Mouse (Mus musculus) heart, embryonic 14.5 days (tissue): ENCODE data around the gene Hist2h3c1. TPM values are rescaled to one million over a fixed set of nuclear protein-coding genes. Genes with fewer than 3 reads are reported as not detected.
"Not testable (repeated sequence)": the region's sequence is repeated elsewhere in the genome, so short reads cannot be mapped to it uniquely, and the experiment has no call there.

Experiments used
- ATAC-seq: fragments of 200-750 bp; cut with Nextera tagmentation; 2 replicates; pipeline ENCODE4 v1.8.0; 2017; ENCODE audit warnings: low read depth, moderate TSS enrichment; ENCODE audit not compliant: insufficient number of reproducible peaks, insufficient read depth, low FRiP score
- H3K27ac ChIP-seq, 2 experiments: fragments of 200-500 bp in 1 of 2; fragments of 300-500 bp in 1 of 2; sonication (generic) in 1 of 2; replicated peaks in 1 of 2; 2 replicates each; pipeline ENCODE4 v1.5.1; 2012 to 2014; ENCODE audit warnings: low read depth in 2 of 2, low read length in 2 of 2, control low read depth in 1 of 2, mild to moderate bottlenecking in 1 of 2, mixed read lengths in 1 of 2; ENCODE audit not compliant: control insufficient read depth in 1 of 2, insufficient read depth in 1 of 2
- H3K27me3 ChIP-seq: fragments of 300-500 bp; sonication (generic); 2 replicates; pipeline ENCODE4 v1.6.1; 2014; ENCODE audit warnings: mild to moderate bottlenecking, low read length, control low read depth; ENCODE audit not compliant: control insufficient read depth, insufficient read depth
- H3K36me3 ChIP-seq: fragments of 300-500 bp; sonication (generic); 2 replicates; pipeline ENCODE4 v1.6.1; 2014; ENCODE audit warnings: mild to moderate bottlenecking, control low read depth, low read length, mixed read lengths; ENCODE audit not compliant: control insufficient read depth, insufficient read depth
- H3K4me1 ChIP-seq, 2 experiments: fragments of 200-500 bp in 1 of 2; fragments of 300-500 bp in 1 of 2; sonication (generic) in 1 of 2; 2 replicates each; pipeline ENCODE4 v1.6.1; 2012 to 2014; ENCODE audit warnings: low read length in 2 of 2, control low read depth in 1 of 2, mixed read lengths in 1 of 2; ENCODE audit not compliant: control insufficient read depth in 2 of 2, insufficient read depth in 2 of 2
- H3K4me2 ChIP-seq: fragments of 300-500 bp; sonication (generic); 2 replicates; pipeline ENCODE4 v1.6.1; 2014; ENCODE audit warnings: mild to moderate bottlenecking, low read length
- H3K4me3 ChIP-seq, 2 experiments: fragments of 200-500 bp in 1 of 2; fragments of 300-500 bp in 1 of 2; sonication (generic) in 1 of 2; 2 replicates each; pipeline ENCODE4 v1.5.1; 2012 to 2014; ENCODE audit warnings: low read length in 2 of 2, mild to moderate bottlenecking in 2 of 2, control low read depth in 1 of 2, low read depth in 1 of 2, moderate library complexity in 1 of 2; ENCODE audit not compliant: control insufficient read depth in 1 of 2, insufficient read depth in 1 of 2
- H3K9ac ChIP-seq: fragments of 300-500 bp; sonication (generic); 2 replicates; pipeline ENCODE4 v1.6.1; 2014; ENCODE audit warnings: mild to moderate bottlenecking, low read length
- H3K9me3 ChIP-seq: fragments of 300-500 bp; sonication (generic); 2 replicates; pipeline ENCODE4 v1.6.1; 2016; ENCODE audit warnings: low read length, control low read depth; ENCODE audit not compliant: control insufficient read depth
- WGBS: fragments of 180-500 bp; shearing (Covaris S2); extraction: QIAGEN DNeasy Blood & Tissue Kit; methylation state at CpG from one replicate; pipeline ENCODE4 v1.1.7; 2014; 5-methylcytosine and 5-hydroxymethylcytosine counted together
- polyA plus RNA-seq: library from polyadenylated mRNA; unstranded; fragments of >200 nt; fragmentation: Nextera tagmentation; extraction: Ambion mirVana; gene quantifications from 2 replicates; pipeline ENCODE4 v1.2.1, GENCODE M21; 2014

Hist2h3c1 gene
- polyA plus RNA-seq, 1 experiment from 2014 or later, result not detected

GRCm38 (mm10) chr3:96236834-96237334 is 9.6 kb upstream of the Hist2h3c1 start:
- Histone ChIP-seq H3K9ac (peak overlapping the region; percentile 80), H3K4me2 (peak overlapping the region; percentile 73), H3K27ac (peak overlapping the region in 1 of 2 experiments; percentile 79; a peak in 2 of 4 replicates), H3K4me3 (peak overlapping the region in 1 of 2 experiments; percentile 49; a peak in 1 of 4 replicates), H3K9me3 (no peaks in the 10 kb centered on the region), H3K4me1 (peaks cover 4 to 18% of the 10 kb centered on the region in 2 experiments; a peak in 3 of 4 replicates), H3K36me3 (no peaks in the 10 kb centered on the region), H3K27me3 (no peaks in the 10 kb centered on the region)
- 80% methylated on average over 4 of the region's 4 CpGs for WGBS
- no peak for ATAC-seq

GRCm38 (mm10) chr3:96237335-96237903 is 9.1 kb upstream of the Hist2h3c1 start:
- Histone ChIP-seq H3K27me3 (no peaks in the 10 kb centered on the region), H3K27ac (peak overlapping the region; percentile 49 to 79; a peak in 3 of 4 replicates), H3K4me3 (peak overlapping the region; percentile 42 to 49), H3K9ac (peak overlapping the region; percentile 80), H3K4me1 (peaks cover 4 to 18% of the 10 kb centered on the region in 2 experiments; a peak in 3 of 4 replicates), H3K4me2 (peak overlapping the region; percentile 73), H3K9me3 (no peaks in the 10 kb centered on the region), H3K36me3 (no peaks in the 10 kb centered on the region)
- 24% methylated on average over 7 of the region's 7 CpGs for WGBS
- ATAC-seq, result no peak

GRCm38 (mm10) chr3:96237904-96238511 is 8.5 kb upstream of the Hist2h3c1 start:
- Histone ChIP-seq H3K9me3 (no peaks in the 10 kb centered on the region), H3K27me3 (no peaks in the 10 kb centered on the region), H3K27ac (peak overlapping the region; percentile 49 to 79), H3K36me3 (no peaks in the 10 kb centered on the region), H3K9ac (peak overlapping the region; percentile 80), H3K4me3 (peak overlapping the region; percentile 42 to 49), H3K4me1 (peaks cover 4 to 20% of the 10 kb centered on the region in 2 experiments; a peak in 3 of 4 replicates), H3K4me2 (peak overlapping the region; percentile 73)
- WGBS, result 2% methylated on average over 12 of the region's 12 CpGs
- ATAC-seq, result no peak

GRCm38 (mm10) chr3:96238954-96239793 is 7.3 kb upstream of the Hist2h3c1 start, which contains the start of gene Hist2h3c2:
Gene Hist2h3c2 (minus strand): TSS chr3:96239127.
- peak within 1 kb of the TSS; percentile 49 to 51 for H3K4me3 ChIP-seq
- not testable (repeated sequence) for H3K27me3 ChIP-seq, H3K36me3 ChIP-seq, H3K9me3 ChIP-seq
- peak within 1 kb of the TSS; percentile 79 to 91 for H3K27ac ChIP-seq
- ATAC-seq, result peak; percentile 89
- under 1% methylated on average over 17 of the region's 68 CpGs for WGBS
- H3K4me2 ChIP-seq, result peak within 1 kb of the TSS; percentile 73
- H3K9ac ChIP-seq, result peak within 1 kb of the TSS; percentile 80
- H3K4me1 ChIP-seq, result peaks cover 8 to 27% of the 10 kb centered on the region in 2 experiments

GRCm38 (mm10) chr3:96239949-96240798 is 6.3 kb upstream of the Hist2h3c1 start, which contains the start of gene Hist2h2aa2:
Gene Hist2h2aa2 (minus strand): TSS chr3:96240276.
- peak within 1 kb of the TSS; percentile 29 to 51 for H3K4me3 ChIP-seq
- H3K9ac ChIP-seq, result peak within 1 kb of the TSS; percentile 65
- H3K4me2 ChIP-seq, result peak within 1 kb of the TSS; percentile 57
- peak; percentile 82 for ATAC-seq
- not testable (repeated sequence) for H3K27me3 ChIP-seq, H3K36me3 ChIP-seq, H3K9me3 ChIP-seq
- peak within 1 kb of the TSS; percentile 77 to 91 for H3K27ac ChIP-seq
- WGBS, result 6% methylated on average over 19 of the region's 85 CpGs
- peaks cover 10 to 31% of the 10 kb centered on the region in 2 experiments for H3K4me1 ChIP-seq

- Histone ChIP-seq H3K27ac (peak overlapping the region; percentile 67 to 77), H3K4me3 (peak overlapping the region in 1 of 2 experiments; percentile 8; a peak in 2 of 4 replicates), H3K4me1 (peaks cover 10 to 31% of the 10 kb centered on the region in 2 experiments), H3K36me3 (no peaks in the 10 kb centered on the region), H3K4me2 (peak overlapping the region; percentile 57), H3K27me3 (no peaks in the 10 kb centered on the region), H3K9ac (peak overlapping the region; percentile 65), H3K9me3 (no peaks in the 10 kb centered on the region)
- 82% methylated on average over 9 of the region's 9 CpGs for WGBS
- no peak for ATAC-seq
Measured at GRCm38 (mm10) chr3:96240799-96241197, 5.7 kb upstream of the Hist2h3c1 start.
